Mouse (Mus musculus): ENCODE measurements around the gene Otud3. TPM values are rescaled to one million over a fixed set of nuclear protein-coding genes. Genes with fewer than 3 reads are reported as not detected.

The Otud3 gene
- polyA plus RNA-seq, 1 experiment from 2014 or later: 1.1 TPM

DNA sequence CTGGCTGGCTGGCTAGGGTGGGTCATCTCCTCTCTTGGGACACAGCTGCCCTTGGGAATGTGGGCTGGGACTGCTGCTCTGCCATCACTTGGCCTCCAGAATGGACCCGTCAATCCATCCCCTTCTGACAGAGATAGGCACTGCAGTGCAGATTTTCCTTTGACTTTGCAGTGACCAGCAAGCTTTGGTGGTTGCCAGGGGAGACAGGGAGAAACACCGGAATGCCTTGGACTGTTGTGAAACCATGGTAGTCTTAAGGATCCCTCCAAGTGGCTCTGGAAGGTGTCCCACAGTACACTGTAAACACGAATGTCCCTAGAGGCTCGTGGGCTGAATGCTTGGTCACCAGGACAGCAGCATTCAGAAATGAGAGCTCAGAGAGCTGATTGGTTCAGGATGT is 25.7 kb upstream of the Otud3 start:
- 61% methylated on average over 4 of the region's 4 CpGs for WGBS (ENCODE audit: insufficient replicate concordance)
- no peak overlapping the region for H3K4me2 ChIP-seq (ENCODE audit: low read depth, low read length)
- H3K9ac ChIP-seq (ENCODE audit: low read depth, low read length): no peak overlapping the region
- no peak overlapping the region for H3K4me3 ChIP-seq (ENCODE audit: low read depth, low read length)
- no peak overlapping the region for H3K27ac ChIP-seq (ENCODE audit: low read length)
- H3K27me3 ChIP-seq (ENCODE audit: control insufficient read depth, insufficient read depth, low read depth, low read length): no peaks in the 10 kb centered on the region
- H3K9me3 ChIP-seq (replicated peaks; ENCODE audit: control insufficient read depth, low read length): no peaks in the 10 kb centered on the region; the same call in 1 of the 2 replicates
- H3K36me3 ChIP-seq (ENCODE audit: control insufficient read depth, insufficient read depth): no peaks in the 10 kb centered on the region
- H3K4me1 ChIP-seq (ENCODE audit: control insufficient read depth, low read depth, low read length): no peaks in the 10 kb centered on the region; the same call in 1 of the 2 replicates
- no peak for ATAC-seq (ENCODE audit: low read depth)

DNA sequence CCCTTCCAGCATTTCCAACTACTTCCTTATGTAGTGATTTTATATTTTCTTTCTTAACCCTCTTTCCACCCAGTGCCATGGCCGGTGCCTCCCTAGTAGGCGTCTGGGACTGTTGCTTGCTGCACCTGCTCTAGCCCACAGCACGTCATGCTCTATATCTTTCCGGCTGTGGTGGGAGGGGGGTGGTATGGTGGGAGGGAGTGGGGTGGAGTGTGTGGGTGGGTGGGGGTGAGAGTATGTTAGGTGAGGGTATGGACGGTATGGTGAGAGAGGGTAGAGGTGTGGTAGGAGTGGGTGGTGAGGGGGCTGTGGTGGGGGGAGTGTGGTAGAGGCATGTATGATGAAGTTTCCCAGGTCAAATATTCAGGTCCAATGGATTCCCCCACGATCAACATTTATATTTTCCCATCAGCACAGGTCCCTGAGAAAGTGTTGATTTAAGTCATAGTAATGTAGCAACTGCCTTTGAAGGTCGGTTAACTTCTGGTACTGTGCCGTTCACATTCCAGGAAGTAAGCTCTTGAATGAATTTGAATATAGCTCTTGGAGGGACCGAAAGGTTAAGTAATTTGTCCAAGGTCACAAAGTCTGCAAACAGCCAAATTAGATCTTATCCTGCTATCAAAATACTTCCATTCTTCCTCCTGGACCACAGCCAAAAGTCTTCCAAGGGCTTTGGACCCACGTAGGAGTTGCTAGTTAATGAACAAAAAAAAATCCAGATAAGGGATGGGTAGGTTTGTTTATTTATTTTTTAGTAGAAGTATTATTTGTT is 24.9 kb upstream of the Otud3 start:
- Histone ChIP-seq H3K27ac (ENCODE audit: low read length) (no peak overlapping the region), H3K4me3 (ENCODE audit: low read depth, low read length) (no peak overlapping the region), H3K4me1 (ENCODE audit: control insufficient read depth, low read depth, low read length) (no peaks in the 10 kb centered on the region), H3K9me3 (replicated peaks; ENCODE audit: control insufficient read depth, low read length) (no peaks in the 10 kb centered on the region; the same call in 1 of the 2 replicates), H3K4me2 (ENCODE audit: low read depth, low read length) (no peak overlapping the region), H3K36me3 (ENCODE audit: control insufficient read depth, insufficient read depth) (no peaks in the 10 kb centered on the region), H3K27me3 (ENCODE audit: control insufficient read depth, insufficient read depth, low read depth, low read length) (no peaks in the 10 kb centered on the region), H3K9ac (ENCODE audit: low read depth, low read length) (no peak overlapping the region)
- WGBS (ENCODE audit: insufficient replicate concordance): 41% methylated on average over 10 of the region's 10 CpGs
- no peak for ATAC-seq (ENCODE audit: low read depth)

DNA sequence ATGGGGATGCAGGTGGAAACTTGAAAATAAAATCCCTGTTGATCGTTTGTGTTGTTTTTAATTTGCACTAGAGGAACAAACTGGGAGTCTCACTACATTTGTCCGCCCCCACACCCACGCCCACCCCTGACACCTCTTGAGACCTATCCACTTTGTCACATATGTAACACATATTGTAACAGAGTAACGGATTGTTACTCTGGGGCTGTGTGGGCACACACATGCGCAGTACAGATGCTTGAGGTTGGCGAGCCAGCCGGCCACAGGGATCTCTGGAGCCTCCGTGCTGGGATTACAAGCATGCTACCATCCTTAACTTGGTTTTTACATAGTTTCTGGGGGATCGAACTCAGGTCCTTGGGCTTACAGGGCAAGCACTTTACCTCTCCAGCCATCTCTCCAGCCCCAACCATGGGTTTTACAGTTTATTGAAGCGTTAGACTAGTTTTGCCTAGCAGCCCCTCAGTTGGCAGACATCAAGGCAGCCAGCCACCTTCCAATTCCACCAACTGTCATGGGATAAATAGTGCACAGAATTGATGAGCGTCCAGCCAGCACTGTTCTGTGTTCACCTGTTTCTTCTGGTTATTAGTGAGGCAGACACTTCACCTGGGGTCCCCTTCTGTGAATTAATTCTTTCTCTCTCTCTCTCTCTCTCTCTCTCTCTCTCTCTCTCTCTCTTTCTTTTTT is 20.9 kb upstream of the Otud3 start:
- no peaks in the 10 kb centered on the region for H3K36me3 ChIP-seq (ENCODE audit: control insufficient read depth, insufficient read depth)
- no peak overlapping the region for H3K9ac ChIP-seq (ENCODE audit: low read depth, low read length)
- ATAC-seq (ENCODE audit: low read depth): no peak
- no peak overlapping the region for H3K27ac ChIP-seq (ENCODE audit: low read length)
- H3K27me3 ChIP-seq (ENCODE audit: control insufficient read depth, insufficient read depth, low read depth, low read length): no peaks in the 10 kb centered on the region
- H3K9me3 ChIP-seq (replicated peaks; ENCODE audit: control insufficient read depth, low read length): no peaks in the 10 kb centered on the region; the same call in 1 of the 2 replicates
- WGBS (ENCODE audit: insufficient replicate concordance): 66% methylated on average over 11 of the region's 11 CpGs
- no peak overlapping the region for H3K4me3 ChIP-seq (ENCODE audit: low read depth, low read length)
- H3K4me1 ChIP-seq (ENCODE audit: control insufficient read depth, low read depth, low read length): no peaks in the 10 kb centered on the region
- H3K4me2 ChIP-seq (ENCODE audit: low read depth, low read length): no peak overlapping the region

DNA sequence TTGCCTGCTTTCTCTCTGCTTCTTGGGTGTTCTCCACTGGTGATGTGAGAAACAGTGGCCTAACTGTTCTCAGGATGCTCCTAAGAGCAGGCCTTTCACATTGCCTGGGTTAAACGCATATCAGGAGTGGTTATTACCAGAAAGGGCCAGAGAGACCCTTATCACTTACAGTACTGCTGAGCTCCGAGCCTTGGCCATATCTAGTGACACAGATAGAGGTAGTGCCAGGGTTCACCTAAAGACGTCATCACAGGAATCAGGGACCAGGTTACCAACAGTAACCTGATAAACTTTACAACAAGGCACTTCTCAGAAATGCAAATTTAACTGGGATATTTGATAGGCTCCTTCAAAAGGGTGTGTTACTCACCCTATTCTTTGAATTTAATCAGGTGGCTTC is 20.1 kb upstream of the Otud3 start:
- 29% methylated on average over 3 of the region's 3 CpGs for whole genome bisulfite sequencing (ENCODE audit: insufficient replicate concordance)
- Histone ChIP-seq H3K4me2 (ENCODE audit: low read depth, low read length) (no peak overlapping the region), H3K9me3 (replicated peaks; ENCODE audit: control insufficient read depth, low read length) (no peaks in the 10 kb centered on the region; the same call in 1 of the 2 replicates), H3K36me3 (ENCODE audit: control insufficient read depth, insufficient read depth) (no peaks in the 10 kb centered on the region), H3K27ac (ENCODE audit: low read length) (no peak overlapping the region), H3K4me3 (ENCODE audit: low read depth, low read length) (no peak overlapping the region), H3K4me1 (ENCODE audit: control insufficient read depth, low read depth, low read length) (no peaks in the 10 kb centered on the region), H3K9ac (ENCODE audit: low read depth, low read length) (no peak overlapping the region), H3K27me3 (ENCODE audit: control insufficient read depth, insufficient read depth, low read depth, low read length) (no peaks in the 10 kb centered on the region)
- no peak for ATAC-seq (ENCODE audit: low read depth)

DNA sequence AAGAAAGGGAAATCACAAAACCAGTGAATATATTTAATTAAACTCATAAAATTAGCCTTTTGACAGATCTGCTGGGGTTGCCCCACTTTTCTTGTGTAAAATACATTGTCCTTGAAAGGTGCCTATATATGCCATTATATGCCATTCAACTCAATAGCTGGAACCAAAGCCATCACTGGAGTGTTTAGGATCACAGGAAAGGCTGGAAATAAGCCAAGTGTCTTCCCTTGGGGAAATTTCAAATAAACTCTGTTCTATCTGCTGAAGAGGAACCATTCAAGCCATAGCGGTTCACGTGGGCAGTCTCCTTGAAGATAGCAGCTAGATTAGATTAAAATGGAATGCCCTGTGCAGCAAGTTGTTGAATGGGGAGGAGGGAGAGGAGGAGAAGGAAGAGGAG is 11.8 kb upstream of the Otud3 start:
- no peaks in the 10 kb centered on the region for H3K9me3 ChIP-seq (replicated peaks; ENCODE audit: control insufficient read depth, low read length)
- ATAC-seq (ENCODE audit: low read depth): no peak
- 49% methylated on average over 2 of the region's 2 CpGs for WGBS (ENCODE audit: insufficient replicate concordance)
- no peak overlapping the region for H3K4me2 ChIP-seq (ENCODE audit: low read depth, low read length)
- H3K27ac ChIP-seq (ENCODE audit: low read length): no peak overlapping the region
- no peaks in the 10 kb centered on the region for H3K36me3 ChIP-seq (ENCODE audit: control insufficient read depth, insufficient read depth)
- no peak overlapping the region for H3K4me3 ChIP-seq (ENCODE audit: low read depth, low read length)
- no peaks in the 10 kb centered on the region; the same call in 1 of the 2 replicates for H3K4me1 ChIP-seq (ENCODE audit: control insufficient read depth, low read depth, low read length)
- H3K9ac ChIP-seq (ENCODE audit: low read depth, low read length): no peak overlapping the region
- no peaks in the 10 kb centered on the region for H3K27me3 ChIP-seq (ENCODE audit: control insufficient read depth, insufficient read depth, low read depth, low read length)

DNA sequence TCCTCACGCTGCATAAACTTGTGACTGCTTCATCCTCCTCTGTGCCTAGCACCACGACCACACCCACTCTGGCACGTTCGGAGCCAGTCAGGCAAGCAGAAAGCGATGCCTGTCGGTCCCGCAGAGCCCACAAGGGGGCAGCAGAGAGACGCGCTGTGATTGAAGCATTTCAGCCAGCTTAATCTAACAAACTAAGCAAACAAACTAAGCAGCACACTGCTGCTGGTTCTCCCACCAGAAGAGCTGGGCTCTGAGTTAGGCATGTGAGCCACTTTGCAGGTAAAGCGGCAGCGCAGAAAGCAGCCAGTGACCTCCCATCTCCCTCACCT is 8.3 kb upstream of the Otud3 start:
- Histone ChIP-seq H3K9ac (ENCODE audit: low read depth, low read length) (no peak overlapping the region), H3K27me3 (ENCODE audit: control insufficient read depth, insufficient read depth, low read depth, low read length) (no peaks in the 10 kb centered on the region), H3K4me2 (ENCODE audit: low read depth, low read length) (no peak overlapping the region), H3K4me1 (ENCODE audit: control insufficient read depth, low read depth, low read length) (no peaks in the 10 kb centered on the region; the same call in 1 of the 2 replicates), H3K27ac (ENCODE audit: low read length) (no peak overlapping the region), H3K4me3 (ENCODE audit: low read depth, low read length) (no peak overlapping the region), H3K36me3 (ENCODE audit: control insufficient read depth, insufficient read depth) (no peaks in the 10 kb centered on the region), H3K9me3 (replicated peaks; ENCODE audit: control insufficient read depth, low read length) (no peaks in the 10 kb centered on the region; the same call in 1 of the 2 replicates)
- WGBS (ENCODE audit: insufficient replicate concordance): 3% methylated on average over 11 of the region's 11 CpGs
- peak; percentile 51; the same call in 1 of the 2 replicates for ATAC-seq (ENCODE audit: low read depth)

DNA sequence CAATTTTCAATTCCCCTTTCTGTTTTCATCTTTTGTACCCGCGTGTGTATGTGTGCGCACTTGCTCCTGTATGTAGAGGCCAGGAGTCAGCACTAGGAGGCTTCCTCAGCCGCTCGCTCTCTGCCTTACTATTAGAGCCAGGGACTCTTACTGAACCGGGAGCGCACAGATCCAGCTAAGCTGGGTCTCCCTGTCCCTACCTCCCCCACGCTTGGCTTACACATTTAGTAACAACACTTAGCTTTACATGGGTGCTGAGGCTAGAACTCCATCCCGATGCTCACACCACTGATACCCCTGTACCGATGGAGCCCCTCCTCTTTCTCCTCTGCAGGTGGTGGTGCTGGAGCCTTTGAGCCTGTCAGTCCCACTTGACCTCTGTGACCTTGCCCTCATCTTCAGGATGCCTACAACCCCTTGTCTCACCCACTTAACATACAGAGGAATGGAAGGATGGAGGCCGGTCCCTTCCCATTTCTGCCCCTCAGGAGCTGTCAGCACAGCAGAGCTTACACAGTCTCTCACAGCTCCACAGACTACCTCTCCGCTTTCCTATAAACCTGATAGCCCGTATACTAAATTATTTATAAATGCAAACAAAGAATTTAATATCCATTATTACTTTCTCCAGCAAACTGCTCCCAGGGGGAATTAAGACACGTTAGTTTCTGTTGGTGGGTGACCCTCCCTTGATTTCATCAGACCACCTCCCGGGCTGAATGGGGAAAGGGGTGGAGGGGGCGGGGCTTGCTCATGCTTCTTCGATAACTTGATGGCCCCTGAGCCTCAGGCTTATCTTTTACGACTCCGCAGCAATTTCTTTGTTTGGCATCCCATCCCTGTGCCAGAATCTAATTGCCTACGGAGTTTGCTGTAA is 7.7 kb upstream of the Otud3 start:
- no peaks in the 10 kb centered on the region; the same call in 1 of the 2 replicates for H3K9me3 ChIP-seq (replicated peaks; ENCODE audit: control insufficient read depth, low read length)
- 39% methylated on average over 20 of the region's 20 CpGs for WGBS (ENCODE audit: insufficient replicate concordance)
- no peaks in the 10 kb centered on the region; the same call in 1 of the 2 replicates for H3K4me1 ChIP-seq (ENCODE audit: control insufficient read depth, low read depth, low read length)
- no peak overlapping the region for H3K4me3 ChIP-seq (ENCODE audit: low read depth, low read length)
- no peaks in the 10 kb centered on the region for H3K27me3 ChIP-seq (ENCODE audit: control insufficient read depth, insufficient read depth, low read depth, low read length)
- no peak for ATAC-seq (ENCODE audit: low read depth)
- no peak overlapping the region for H3K27ac ChIP-seq (ENCODE audit: low read length)
- no peaks in the 10 kb centered on the region for H3K36me3 ChIP-seq (ENCODE audit: control insufficient read depth, insufficient read depth)
- H3K4me2 ChIP-seq (ENCODE audit: low read depth, low read length): no peak overlapping the region
- H3K9ac ChIP-seq (ENCODE audit: low read depth, low read length): no peak overlapping the region

DNA sequence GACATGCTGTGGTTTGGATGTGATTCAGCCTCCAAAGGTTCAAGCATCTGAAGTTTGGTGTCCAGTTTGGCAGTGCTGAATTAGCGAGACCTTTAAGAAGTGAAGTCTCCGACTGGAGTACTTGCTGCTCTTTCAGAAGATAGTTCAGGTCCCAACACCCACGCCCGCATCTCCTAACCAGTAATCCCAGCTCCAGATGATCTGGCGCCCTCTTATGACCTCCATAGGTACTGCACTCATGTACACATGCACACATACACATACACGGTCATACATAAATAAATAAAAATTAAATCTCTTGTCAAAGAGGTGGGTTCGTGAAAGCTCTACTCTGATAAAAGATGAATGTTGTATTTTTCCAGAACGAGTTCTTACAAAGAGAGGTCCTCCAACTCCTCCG is 3.5 kb upstream of the Otud3 start:
- no peak for ATAC-seq (ENCODE audit: low read depth)
- Histone ChIP-seq H3K9ac (ENCODE audit: low read depth, low read length) (no peak overlapping the region), H3K4me3 (ENCODE audit: low read depth, low read length) (no peak overlapping the region), H3K9me3 (replicated peaks; ENCODE audit: control insufficient read depth, low read length) (no peaks in the 10 kb centered on the region; the same call in 1 of the 2 replicates), H3K27ac (ENCODE audit: low read length) (no peak overlapping the region), H3K4me1 (ENCODE audit: control insufficient read depth, low read depth, low read length) (peaks cover 6% of the 10 kb centered on the region), H3K36me3 (ENCODE audit: control insufficient read depth, insufficient read depth) (no peaks in the 10 kb centered on the region), H3K27me3 (ENCODE audit: control insufficient read depth, insufficient read depth, low read depth, low read length) (no peaks in the 10 kb centered on the region), H3K4me2 (ENCODE audit: low read depth, low read length) (no peak overlapping the region)
- 61% methylated on average over 9 of the region's 9 CpGs for WGBS (ENCODE audit: insufficient replicate concordance)

Measured in liver, embryonic 16.5 days (tissue).